Mouse (Mus musculus) forebrain, embryonic 10.5 days (tissue): ENCODE results near the gene Psma5. TPM values are rescaled to one million over a fixed set of nuclear protein-coding genes. Genes with fewer than 3 reads are reported as not detected.
"Not testable (repeated sequence)": the region's sequence is repeated elsewhere in the genome, so short reads cannot be mapped to it uniquely, and the experiment has no call there.

ENCODE experiments used
- DNase-seq: peaks from one replicate; pipeline ENCODE4 v3.0.0-alpha.2; 2017; ENCODE audit warnings: low spot score; ENCODE audit errors: extremely low spot score
- H3K27ac ChIP-seq: fragments of 300-500 bp; sonication (generic); 2 replicates; pipeline ENCODE4 v1.5.1; 2016; ENCODE audit warnings: mild to moderate bottlenecking
- H3K27me3 ChIP-seq: fragments of 300-500 bp; sonication (generic); 2 replicates; pipeline ENCODE4 v1.6.1; 2016; ENCODE audit warnings: mild to moderate bottlenecking; ENCODE audit not compliant: poor library complexity, severe bottlenecking
- H3K36me3 ChIP-seq: fragments of 300-500 bp; sonication (generic); replicated peaks from 2 replicates; pipeline ENCODE4 v1.6.1; 2016; ENCODE audit warnings: mild to moderate bottlenecking, moderate library complexity
- H3K4me1 ChIP-seq: fragments of 300-500 bp; sonication (generic); 2 replicates; pipeline ENCODE4 v1.6.1; 2016
- H3K4me3 ChIP-seq: fragments of 300-500 bp; sonication (generic); 2 replicates; pipeline ENCODE4 v1.5.1; 2016; ENCODE audit warnings: mild to moderate bottlenecking, moderate library complexity
- H3K9me3 ChIP-seq: fragments of 300-500 bp; sonication (generic); 2 replicates; pipeline ENCODE4 v1.6.1; 2016; ENCODE audit warnings: mild to moderate bottlenecking, moderate library complexity
- WGBS: fragments of 180-500 bp; shearing (Covaris S2); methylation state at CpG from one replicate; pipeline ENCODE4 v1.1.7; 2016; 5-methylcytosine and 5-hydroxymethylcytosine counted together
- polyA plus RNA-seq: library from polyadenylated mRNA; unstranded; fragments of >200 nt; fragmentation: Nextera tagmentation; extraction: Ambion mirVana; gene quantifications from 2 replicates; pipeline ENCODE4 v1.2.1, GENCODE M21; 2016

Gene Psma5
- polyA plus RNA-seq, 1 experiment from 2014 or later, result 353 TPM

DNA sequence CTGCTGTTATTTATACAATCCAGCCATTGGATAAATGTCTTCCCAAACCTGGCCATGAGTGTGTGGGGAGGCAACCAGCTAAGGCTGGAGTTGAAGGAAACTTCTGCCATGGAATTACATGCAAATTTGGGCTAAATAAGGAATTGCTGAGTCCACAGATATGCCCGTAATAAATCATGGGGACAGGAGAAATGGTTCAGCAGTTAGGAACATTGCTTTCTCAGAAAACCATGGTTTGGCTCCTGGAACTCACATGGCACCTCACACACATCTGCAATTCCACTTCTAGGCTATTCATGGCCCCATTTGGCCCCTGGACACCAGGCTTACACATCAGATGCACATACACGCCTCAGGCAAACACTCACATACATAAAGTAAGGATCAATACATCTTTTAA, 29.2 kb upstream of the Psma5 start:
- no peaks in the 10 kb centered on the region for H3K9me3 ChIP-seq
- no peak for DNase-seq
- 78% methylated on average over 2 of the region's 2 CpGs for WGBS
- H3K36me3 ChIP-seq, result no peaks in the 10 kb centered on the region
- H3K4me3 ChIP-seq, result peak overlapping the region; percentile 56
- peaks cover 20% of the 10 kb centered on the region for H3K4me1 ChIP-seq
- H3K27ac ChIP-seq, result no peak overlapping the region
- H3K27me3 ChIP-seq, result peaks cover 61% of the 10 kb centered on the region

DNA sequence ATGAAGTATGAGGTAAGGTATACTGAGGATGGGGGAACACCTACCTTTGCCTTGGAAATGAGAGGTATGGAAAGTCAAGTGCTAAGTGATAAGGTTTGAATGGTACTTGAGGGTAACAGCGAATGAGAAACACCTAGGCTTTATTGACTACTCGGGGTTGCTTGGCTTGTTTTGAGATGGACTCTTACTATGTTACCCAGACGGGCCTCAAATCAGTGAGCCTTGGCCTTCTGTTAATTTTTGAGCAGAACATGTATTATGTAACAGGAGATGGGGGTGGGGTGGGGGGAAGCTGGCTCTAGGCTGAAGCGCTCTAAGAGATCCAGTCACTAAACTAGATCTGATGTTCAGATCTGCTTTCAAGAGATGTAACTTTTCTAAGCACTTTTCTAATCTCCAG, 25.1 kb upstream of the Psma5 start:
- Histone ChIP-seq H3K36me3 (no peaks in the 10 kb centered on the region), H3K4me1 (peaks cover 8% of the 10 kb centered on the region), H3K27me3 (peaks cover 20% of the 10 kb centered on the region), H3K9me3 (no peaks in the 10 kb centered on the region), H3K4me3 (no peak overlapping the region), H3K27ac (no peak overlapping the region)
- WGBS, result 87% methylated on average over 4 of the region's 4 CpGs
- DNase-seq, result no peak

DNA sequence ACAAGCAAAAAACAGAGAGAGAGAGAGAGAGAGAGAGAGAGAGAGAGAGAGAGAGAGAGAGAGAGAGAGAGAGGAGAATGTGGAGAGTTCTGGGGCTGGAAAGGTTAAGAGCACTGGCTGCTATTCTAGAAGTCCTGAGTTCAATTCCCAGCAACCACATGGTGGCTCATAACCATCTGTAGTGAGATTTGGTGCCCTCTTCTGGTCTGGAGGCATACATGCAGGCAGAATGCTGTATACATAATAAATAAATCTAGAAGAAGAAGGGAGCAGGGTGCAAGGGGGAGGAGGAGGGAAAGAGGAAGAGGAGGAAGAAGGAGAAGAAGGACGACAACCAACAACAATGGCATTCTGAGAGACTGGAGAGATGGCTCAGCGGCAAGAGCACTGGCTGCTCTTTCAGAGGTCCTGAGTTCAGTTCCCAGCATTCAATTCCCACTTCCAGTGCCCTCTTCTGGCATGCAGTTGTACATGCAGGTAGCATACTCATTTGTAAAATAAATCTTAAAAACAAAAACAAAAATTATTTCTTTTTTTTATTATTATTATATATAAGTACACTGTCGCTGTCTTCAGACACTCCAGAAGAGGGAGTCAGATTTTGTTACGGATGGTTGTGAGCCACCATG, 19.1 kb upstream of the Psma5 start:
- H3K27ac ChIP-seq, H3K4me1 ChIP-seq, H3K9me3 ChIP-seq, H3K27me3 ChIP-seq, DNase-seq, H3K4me3 ChIP-seq, H3K36me3 ChIP-seq: not testable (repeated sequence)
- 89% methylated on average over 4 of the region's 4 CpGs for WGBS

DNA sequence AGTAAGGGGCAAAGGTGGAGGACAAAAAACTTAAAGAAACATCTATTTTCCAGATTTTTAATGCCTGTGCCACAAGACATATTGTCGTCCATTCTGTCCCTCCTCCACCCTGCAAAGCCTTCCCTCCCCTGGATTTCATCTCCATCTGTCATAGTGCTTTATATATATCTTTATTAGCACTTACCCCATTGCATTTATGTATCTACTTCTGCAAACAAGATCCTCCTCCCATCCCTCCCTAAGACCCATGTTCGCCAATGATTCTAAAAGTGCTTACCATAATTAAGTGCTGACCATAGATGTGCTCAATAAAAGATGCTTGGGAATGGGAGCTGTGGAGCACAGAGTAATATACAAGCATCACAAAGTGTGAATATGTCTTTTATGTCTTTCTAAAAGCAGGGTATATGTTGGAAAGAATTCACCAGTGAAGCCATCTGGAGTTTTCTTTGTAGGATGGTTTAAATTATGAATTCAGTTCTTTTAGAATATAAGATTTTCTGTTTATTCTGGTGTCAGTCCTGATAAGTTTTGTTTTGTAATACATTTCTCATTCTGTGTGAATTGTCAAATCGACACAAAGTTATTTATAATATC, 15.4 kb upstream of the Psma5 start:
- Histone ChIP-seq H3K36me3 (no peaks in the 10 kb centered on the region), H3K27ac (no peak overlapping the region), H3K9me3 (no peaks in the 10 kb centered on the region), H3K27me3 (no peaks in the 10 kb centered on the region), H3K4me1 (no peaks in the 10 kb centered on the region), H3K4me3 (no peak overlapping the region)
- 87% methylated on average over 3 of the region's 3 CpGs for WGBS
- no peak for DNase-seq

DNA sequence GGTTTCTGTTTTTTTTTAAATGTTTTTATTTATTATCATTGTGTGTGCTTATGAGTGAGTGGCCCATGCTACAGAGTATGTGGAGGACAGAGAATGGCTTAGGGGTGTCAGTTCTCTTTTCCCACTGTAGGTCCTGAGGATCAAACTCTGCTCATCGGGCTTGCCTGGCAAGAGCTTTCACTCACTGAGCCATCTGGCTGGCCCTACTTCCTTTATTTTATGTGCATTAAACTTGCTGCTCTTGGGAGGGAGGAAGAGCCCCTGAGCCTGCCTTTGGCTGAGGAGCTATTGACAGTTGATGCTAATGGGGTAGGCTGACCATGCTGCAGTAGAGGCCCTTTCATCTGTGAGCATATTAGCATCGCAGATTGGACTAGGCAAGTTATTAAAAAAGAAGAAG, 9.9 kb upstream of the Psma5 start:
- H3K4me3 ChIP-seq, result no peak overlapping the region
- WGBS, result 85% methylated on average over 2 of the region's 2 CpGs
- no peak for DNase-seq
- no peaks in the 10 kb centered on the region for H3K27me3 ChIP-seq
- no peaks in the 10 kb centered on the region for H3K4me1 ChIP-seq
- no peaks in the 10 kb centered on the region for H3K36me3 ChIP-seq
- H3K9me3 ChIP-seq, result no peaks in the 10 kb centered on the region
- no peak overlapping the region for H3K27ac ChIP-seq

DNA sequence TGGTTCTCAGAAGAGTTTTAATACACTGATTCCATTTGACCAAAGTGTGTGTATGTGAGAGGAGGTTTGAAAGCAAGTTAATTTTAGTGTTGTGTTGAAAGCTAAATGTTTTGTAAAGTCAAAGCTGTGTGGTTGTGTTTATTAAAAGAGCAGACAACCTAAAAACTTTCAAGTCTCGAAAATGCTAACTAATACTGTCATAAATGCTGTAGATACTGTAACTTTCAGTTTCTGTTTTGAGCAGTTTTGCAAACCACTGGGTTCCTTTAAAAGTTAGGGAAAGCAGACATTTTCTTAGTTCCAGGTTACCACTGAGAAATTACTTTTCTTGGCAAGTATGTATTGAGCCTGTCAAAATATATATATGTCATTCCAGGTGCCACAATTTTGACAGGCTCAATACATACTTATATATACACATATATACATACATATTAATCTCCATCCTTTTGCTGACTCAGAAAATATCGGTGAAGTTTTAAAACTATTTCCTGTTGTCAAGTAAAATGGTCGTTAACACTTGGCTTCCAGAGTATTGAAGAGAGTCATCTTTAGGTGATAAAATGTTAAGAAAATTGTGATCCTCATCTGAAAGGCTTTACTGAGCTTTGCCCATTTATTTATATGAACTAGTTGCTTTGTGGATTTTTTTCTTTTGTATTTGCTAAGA, 1.2 kb downstream of the Psma5 start:
- no peak overlapping the region for H3K27ac ChIP-seq
- H3K4me3 ChIP-seq, result peak overlapping the region; percentile 83
- DNase-seq, result no peak
- no peaks in the 10 kb centered on the region for H3K27me3 ChIP-seq
- peaks cover 22% of the 10 kb centered on the region for H3K36me3 ChIP-seq
- WGBS, result 84% methylated on average over 3 of the region's 3 CpGs
- no peaks in the 10 kb centered on the region for H3K9me3 ChIP-seq
- H3K4me1 ChIP-seq, result peaks cover 29% of the 10 kb centered on the region

DNA sequence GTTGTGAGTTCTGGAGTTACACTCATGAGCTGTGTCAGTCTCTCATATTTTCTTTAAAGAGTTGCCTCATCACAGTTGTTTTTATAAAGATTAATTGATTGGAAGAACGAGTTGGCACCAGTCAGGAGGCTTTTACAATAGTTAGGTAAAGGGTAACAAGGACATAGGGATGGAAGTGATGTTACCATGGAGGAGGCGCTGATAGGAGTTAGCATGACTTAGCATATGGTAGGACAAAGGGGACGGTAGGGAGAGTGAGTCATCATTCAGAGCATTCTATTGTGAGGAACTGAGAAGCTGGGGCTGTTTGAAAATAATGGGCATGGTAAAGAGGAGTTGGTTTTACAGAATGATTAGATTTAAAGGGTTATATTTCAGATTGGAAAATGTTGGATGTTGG, 2.6 kb downstream of the Psma5 start:
- Histone ChIP-seq H3K36me3 (peaks cover 30% of the 10 kb centered on the region), H3K4me3 (no peak overlapping the region), H3K9me3 (no peaks in the 10 kb centered on the region), H3K27ac (no peak overlapping the region), H3K27me3 (no peaks in the 10 kb centered on the region), H3K4me1 (peaks cover 29% of the 10 kb centered on the region)
- 77% methylated on average over 3 of the region's 3 CpGs for WGBS
- no peak for DNase-seq

DNA sequence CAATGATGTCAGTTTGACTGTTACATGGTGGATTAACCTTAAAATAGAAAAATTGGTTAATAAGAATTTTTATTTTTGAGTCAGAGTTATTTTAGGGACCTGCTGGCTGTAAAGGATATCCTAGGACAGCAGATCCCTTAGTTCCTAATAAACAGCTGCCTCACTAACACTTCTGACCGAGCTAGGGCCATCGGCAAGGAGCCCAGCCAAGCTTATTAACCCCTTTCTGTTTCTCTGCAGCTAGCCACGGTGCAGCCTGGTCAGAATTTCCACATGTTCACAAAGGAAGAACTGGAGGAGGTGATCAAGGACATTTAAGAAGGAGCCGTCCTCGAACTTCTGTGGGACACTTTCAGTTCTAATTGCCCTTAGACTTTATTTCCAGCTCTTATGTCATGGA, 22.8 kb downstream of the Psma5 start:
- not testable (repeated sequence) for H3K4me3 ChIP-seq, DNase-seq, H3K9me3 ChIP-seq, H3K27me3 ChIP-seq, H3K27ac ChIP-seq
- Histone ChIP-seq H3K36me3 (peaks cover 61% of the 10 kb centered on the region), H3K4me1 (peaks cover 18% of the 10 kb centered on the region)
- WGBS, result 90% methylated on average over 5 of the region's 5 CpGs

DNA sequence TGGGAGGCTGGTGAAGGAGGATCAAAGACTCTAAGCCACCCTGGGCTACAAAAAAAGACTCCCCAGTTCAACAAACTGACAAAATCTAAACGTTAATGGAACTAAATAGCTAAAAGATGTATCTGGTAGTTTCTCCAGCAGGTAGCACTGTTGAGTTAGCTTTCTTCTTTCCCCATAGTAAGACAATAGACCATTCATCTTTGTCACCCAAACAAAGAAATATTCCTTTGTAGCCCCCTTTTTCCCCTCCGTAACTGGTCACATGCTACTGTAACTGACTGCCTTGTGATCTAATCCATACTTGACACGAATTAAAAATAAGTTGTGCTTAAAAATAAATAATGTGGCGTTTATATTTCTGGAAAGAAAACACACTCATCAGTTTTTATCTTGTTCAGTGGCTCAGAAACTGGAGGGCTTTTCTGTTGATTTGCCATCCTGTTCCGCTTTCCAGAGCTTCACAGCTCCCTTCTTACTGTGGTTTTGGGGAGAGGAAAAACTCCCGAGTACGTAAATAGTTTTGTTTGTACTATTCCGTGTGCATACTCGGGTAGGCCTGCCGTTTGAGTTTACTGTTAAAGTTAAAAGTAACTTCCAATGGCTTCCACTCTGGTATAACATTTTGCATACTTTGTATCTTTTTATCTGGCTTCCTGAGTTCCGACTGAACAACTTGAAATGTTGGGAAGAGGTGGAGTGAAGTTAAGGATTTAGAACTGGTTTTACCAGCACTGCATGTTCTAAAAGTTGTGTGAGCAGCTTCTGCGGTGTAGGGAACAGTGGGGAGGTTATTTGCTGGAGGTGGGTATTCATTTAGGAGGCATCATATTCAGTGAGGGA, 25.9 kb downstream of the Psma5 start:
- Histone ChIP-seq H3K4me3 (peak overlapping the region; percentile 94), H3K9me3 (no peaks in the 10 kb centered on the region), H3K27me3 (no peaks in the 10 kb centered on the region), H3K4me1 (peaks cover 50% of the 10 kb centered on the region), H3K27ac (peak overlapping the region; percentile 90), H3K36me3 (peaks cover 30% of the 10 kb centered on the region)
- no peak for DNase-seq
- 34% methylated on average over 12 of the region's 12 CpGs for WGBS

DNA sequence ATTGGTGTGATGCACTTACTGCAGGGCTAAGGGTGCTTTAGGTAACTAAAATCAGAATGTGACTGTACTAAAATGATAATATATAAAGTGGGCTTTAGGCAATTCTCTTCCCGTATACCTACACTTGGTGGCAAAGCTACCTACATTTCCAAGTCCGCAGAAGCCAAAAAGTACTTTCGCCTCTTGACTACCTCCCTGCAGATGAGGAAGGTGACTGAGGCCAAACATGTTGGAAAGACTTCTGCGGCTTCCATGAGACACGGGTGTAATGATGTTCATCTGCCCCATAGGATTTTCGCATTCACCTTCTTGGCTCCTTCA, 26.5 kb downstream of the Psma5 start:
- H3K4me1 ChIP-seq, result peaks cover 55% of the 10 kb centered on the region
- H3K36me3 ChIP-seq, result peaks cover 24% of the 10 kb centered on the region
- no peaks in the 10 kb centered on the region for H3K9me3 ChIP-seq
- 14% methylated on average over 6 of the region's 6 CpGs for WGBS
- no peaks in the 10 kb centered on the region for H3K27me3 ChIP-seq
- no peak for DNase-seq
- H3K4me3 ChIP-seq, result peak overlapping the region; percentile 94
- H3K27ac ChIP-seq, result peak overlapping the region; percentile 90

DNA sequence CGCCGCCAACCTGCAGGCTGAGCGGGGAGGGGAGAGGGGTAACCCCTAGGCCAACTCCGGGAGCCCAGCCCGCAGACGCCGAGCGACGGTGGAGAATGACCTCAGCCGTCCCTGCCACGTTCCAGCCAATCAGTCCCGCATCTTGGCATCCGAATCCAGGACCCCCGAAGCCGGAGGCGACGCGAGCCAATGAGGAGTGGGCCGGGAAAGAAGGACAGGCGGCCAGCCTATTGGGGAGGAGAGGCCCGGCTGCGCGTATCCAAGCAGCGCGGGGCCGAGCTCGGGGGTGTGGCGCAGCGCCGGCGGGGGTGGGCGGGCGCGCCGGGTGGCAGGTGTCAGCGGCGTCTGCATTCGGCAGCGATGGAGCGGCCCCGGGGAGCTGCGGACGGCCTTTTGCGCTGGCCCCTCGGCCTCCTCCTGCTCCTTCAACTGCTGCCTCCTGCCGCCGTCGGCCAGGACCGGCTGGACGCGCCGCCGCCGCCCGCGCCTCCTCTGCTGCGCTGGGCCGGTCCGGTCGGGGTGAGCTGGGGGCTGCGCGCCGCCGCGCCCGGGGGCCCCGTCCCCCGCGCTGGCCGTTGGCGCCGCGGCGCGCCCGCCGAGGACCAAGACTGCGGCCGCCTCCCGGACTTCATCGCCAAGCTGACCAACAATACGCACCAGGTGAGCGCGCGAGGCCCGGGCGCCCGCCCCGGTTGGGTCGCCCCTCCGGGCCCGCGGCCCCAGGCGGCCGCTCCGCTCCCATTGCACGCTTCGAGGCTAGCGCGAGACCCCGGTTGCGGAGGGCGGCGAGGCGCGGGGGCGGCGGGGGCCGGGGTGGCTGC, 27.3 kb downstream of the Psma5 start, which contains the start of gene Sort1:
TSS of gene Sort1 (plus strand) at position 302 of the 821 bp plus-strand sequence.
- Histone ChIP-seq H3K27me3 (no peaks in the 10 kb centered on the region), H3K4me3 (peak within 1 kb of the TSS; percentile 94), H3K27ac (peak within 1 kb of the TSS; percentile 90), H3K4me1 (peaks cover 63% of the 10 kb centered on the region), H3K36me3 (peaks cover 16% of the 10 kb centered on the region), H3K9me3 (no peaks in the 10 kb centered on the region)
- peak; percentile 97 for DNase-seq
- WGBS, result under 1% methylated on average over 109 of the region's 109 CpGs

DNA sequence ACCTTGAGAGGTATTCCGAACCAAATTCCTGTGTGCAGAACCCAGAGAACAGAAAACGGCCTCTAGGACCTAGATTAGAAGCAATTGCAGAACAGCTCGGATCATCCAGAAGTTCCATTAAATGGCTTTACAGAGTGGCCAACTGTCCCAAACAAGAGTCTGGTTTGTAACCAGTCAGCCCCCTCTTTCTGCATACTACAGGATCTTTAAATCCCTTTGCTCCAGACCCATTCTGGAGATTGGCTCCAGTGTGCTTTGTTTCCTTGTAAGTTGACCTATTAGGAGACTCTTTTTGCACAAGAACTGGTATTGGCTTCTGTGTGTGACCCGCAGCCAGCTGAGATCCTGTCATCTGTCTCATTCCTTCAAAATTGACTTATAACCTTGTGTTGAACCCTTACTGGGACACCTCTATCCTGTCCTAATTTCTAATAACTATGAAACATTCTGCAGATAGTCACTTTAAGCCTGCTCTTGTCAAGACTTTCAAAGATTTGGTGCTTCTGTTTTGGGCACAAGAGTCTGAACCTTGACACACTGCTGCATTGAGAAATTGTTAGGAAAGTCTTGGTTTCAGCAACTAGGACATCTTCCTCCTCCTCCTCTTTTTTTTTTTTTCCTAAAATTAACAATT, 28.5 kb downstream of the Psma5 start:
- Histone ChIP-seq H3K27me3 (no peaks in the 10 kb centered on the region), H3K9me3 (no peaks in the 10 kb centered on the region), H3K36me3 (peaks cover 5% of the 10 kb centered on the region), H3K4me1 (peaks cover 69% of the 10 kb centered on the region), H3K4me3 (peak overlapping the region; percentile 94), H3K27ac (no peak overlapping the region)
- DNase-seq, result no peak
- 62% methylated on average over 4 of the region's 4 CpGs for WGBS
